Mouse (Mus musculus) brain, embryonic 14.5 days (tissue): ENCODE measurements around the gene Tmx2.

ENCODE experiments used
- CTCF ChIP-seq: fragments of 200-500 bp; IDR thresholded peaks from 2 replicates; pipeline ENCODE4 v1.5.1; 2012; ENCODE audit warnings: inconsistent platforms, mild to moderate bottlenecking, moderate library complexity, borderline replicate concordance; ENCODE audit not compliant: insufficient read depth, insufficient read length; ENCODE audit errors: extremely low read depth
- POLR2A ChIP-seq: fragments of 200-500 bp; IDR thresholded peaks from 2 replicates; pipeline ENCODE4 v1.6.1; 2012; ENCODE audit warnings: mild to moderate bottlenecking, inconsistent platforms, borderline replicate concordance; ENCODE audit not compliant: poor library complexity, insufficient read depth, insufficient read length, severe bottlenecking; ENCODE audit errors: extremely low read depth

- no peak for TF ChIP-seq CTCF
- no peak for TF ChIP-seq POLR2A
These were observed 38.4 kb upstream of the Tmx2 start for GRCm38 (mm10) chr2:84717357-84717756.
